Mouse (Mus musculus) embryo, embryonic 10.5 days (tissue): ENCODE measurements around the gene Arid3a.

Experiments used
- DNase-seq: peaks from one replicate; pipeline ENCODE4 v3.0.0-alpha.2; 2015; ENCODE audit warnings: low spot score

The Arid3a gene

DNA sequence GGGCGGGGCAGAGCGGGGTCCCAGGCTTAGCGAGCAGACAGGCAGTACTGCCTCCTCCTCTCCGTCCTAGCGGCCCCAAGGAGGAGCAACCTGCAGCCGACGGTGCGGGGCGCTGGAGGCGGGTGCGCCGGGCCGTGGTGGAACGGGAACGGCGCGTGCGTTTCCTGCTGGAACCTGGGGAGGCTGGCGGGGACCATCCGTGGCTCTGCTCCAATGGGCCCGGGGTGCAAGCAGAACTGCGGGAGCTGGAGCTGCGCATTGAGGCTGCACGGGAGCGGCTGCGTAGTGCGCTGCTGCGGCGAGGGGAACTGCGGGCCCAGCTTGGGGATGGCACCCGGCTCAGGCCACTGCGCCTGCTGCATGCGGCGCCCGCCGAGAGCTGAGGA lies 49.9 kb downstream of the Arid3a start:
- no peak for DNase-seq

DNA sequence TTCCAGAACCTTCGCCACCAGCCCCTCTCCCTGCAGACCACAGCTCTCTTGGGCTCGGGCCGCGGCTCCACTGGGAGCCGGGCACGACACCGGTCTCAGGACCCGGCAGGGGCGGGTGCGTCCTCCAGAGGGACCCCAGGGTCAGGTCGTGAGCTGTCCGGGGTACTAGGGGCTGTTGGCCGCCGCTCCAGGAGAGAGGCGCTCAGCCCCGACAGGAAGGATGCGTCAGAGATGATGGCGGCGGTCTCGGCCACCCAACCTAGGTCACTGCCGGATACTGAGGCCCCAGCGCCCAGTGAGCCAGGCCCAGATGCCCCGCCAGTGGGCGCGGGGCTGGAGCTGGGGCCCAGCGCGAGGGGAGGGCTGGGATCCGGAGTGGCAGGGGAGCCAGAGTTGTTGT lies 50.5 kb downstream of the Arid3a start:
- no peak for DNase-seq

DNA sequence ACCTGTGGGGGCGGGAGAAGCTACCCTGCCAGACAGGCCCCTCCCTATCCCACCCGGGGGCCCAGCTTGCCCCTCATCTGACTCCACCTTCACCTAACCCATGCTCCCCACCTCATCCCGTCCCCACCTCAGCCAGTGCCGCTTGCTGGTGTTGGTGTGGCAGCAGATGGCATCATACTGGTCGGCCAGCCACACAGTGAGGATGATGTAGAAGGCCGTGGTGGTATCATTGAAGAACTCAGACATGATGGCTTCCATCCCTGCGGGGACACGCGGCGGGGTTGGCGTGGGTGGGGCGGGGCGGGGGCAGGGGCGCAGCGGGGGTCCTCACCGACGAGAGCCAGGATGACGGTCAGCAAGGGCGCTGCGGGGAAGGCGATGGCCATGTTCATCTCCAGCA lies 51.2 kb downstream of the Arid3a start:
- DNase-seq = no peak

DNA sequence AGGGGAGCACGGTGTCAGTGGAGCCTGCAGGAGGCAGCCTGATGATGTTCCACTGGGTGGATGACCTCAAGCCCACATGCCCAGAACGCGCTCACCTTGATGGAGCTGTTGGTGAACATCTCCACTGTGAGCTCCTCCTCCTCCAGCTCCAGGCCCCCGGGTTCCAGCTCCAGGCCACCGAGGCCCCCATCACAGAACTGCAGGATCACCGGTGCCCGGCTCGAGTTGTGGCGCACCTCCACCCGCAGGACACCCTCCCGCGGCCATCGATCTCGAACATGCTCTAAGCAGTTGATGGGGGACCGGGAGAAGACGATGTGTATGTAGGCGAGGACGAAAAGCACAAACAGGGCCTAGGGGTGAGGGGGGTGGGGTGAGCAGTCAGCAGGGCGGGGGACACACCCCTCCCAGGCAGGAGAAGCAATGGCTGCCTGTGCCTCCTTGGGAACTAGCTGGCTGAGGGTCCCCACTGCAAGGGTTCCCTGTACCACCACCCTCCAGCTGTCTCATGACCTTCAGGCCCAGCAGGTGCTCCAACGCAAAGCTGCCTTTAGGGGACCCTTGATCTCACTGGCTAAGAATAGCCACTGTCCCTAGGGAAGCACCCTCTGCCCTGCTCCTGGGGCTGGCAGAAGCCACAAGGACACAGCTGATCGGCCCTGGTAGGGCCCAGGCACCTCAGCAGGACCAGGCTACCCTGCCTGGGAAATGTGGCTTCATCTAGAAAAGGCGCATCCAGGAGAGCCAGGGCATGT lies 52.7 kb downstream of the Arid3a start:
- DNase-seq = no peak

- DNase-seq = no peak
These were observed 56.4 kb downstream of the Arid3a start for GRCm38 (mm10) chr10:79983205-79983604.

DNA sequence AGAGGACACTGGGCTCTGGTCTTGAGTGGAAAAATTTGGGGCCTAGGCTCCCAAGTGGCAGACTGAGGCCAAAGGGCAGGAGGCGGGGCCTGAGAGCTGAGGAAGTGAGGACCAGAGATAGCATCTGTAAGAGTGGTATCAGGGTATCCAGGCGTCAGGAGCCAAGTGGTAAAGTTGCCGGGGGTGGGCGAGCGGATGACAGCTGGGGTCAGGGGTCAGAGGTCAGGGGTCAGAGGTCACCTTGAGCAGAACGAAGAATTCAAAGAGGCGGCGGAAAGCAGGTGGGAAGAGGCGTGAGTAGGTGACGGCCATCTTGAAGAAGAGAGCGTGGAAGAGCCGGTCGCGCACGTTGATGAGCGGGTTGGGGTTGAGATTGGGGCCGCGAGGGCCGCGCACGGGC lies 56.8 kb downstream of the Arid3a start:
- DNase-seq = peak; percentile 72

DNA sequence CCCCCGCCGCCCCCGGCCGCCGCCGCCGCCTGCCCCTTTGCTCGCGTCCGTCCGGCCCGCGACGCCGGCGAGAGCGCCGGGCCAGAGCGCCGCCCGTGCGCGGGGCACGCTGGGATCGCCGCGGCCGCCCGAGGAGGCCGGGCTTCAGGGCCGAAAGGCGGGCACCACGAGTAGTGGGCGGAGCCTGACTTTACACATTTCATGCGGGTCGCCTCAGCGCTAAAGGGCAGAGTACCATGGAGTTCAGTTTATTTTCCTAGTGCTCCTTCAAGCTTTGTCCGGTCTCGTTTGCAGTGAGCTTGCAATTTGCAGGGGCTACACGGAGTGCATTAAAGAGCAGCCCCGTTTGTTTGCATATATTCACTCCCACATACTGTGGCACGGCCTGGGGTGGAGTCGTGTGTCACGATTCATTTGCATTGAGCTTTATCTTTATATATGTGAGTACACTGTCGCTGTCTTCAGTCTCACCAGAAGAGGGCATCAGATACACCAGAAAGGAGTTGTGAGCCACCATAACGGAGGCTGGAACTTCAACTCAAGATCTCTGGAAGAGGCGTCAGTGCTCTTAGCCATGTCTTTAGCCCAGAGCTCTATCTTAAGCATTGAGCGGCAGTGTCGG lies 57.5 kb downstream of the Arid3a start, which contains the start of gene Tmem259:
Tmem259 (minus strand) TSS at position 136 of the 622 bp plus-strand sequence.
- DNase-seq = peak; percentile 95

- DNase-seq = peak; percentile 99
These were observed 58.0 kb downstream of the Arid3a start for GRCm38 (mm10) chr10:79984871-79985270.

DNA sequence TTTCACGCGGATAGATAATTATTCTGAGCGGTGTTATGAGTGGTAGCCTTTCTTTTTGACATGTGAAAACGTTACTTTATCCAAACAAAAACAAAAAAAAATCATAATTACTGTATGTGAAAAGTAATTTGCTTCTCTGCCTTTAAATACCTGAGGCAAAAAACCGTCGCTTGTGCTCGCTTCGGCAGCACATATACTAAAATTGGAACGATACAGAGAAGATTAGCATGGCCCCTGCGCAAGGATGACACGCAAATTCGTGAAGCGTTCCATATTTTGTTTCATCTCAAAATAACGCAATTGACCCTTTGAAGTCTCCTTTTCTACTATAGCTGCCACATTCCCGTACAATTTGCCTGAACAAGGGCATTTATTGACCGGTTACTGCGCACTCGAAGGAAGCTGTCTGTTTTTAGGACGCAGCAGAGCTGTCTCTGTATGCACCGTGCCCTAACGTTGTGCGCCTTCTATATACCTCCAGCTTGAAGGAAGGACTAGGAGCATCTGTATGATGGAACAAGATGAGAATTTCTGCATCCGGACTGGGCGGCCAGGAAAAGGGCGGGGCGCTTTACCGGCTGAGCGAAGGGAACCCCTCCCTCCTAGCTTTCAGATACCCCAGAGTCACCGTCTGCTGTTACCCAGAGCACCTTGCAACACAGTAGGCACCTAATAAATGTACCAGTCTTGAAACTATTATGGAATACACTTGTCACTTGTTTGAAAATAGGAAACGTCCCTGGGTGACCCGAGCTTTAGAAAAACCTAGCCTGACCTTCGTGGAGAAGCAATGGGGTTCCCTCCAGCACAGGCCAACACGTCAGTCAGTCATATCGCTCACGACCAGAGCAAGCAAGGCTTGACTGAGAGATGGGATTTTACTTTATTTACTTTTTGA lies 58.7 kb downstream of the Arid3a start:
- DNase-seq = peak; percentile 68

- DNase-seq = no peak
These were observed 59.5 kb downstream of the Arid3a start for GRCm38 (mm10) chr10:79986232-79986878.

- peak; percentile 88 for DNase-seq
These were observed 60.1 kb downstream of the Arid3a start for GRCm38 (mm10) chr10:79986963-79987362.

- no peak for DNase-seq
These were observed 61.1 kb downstream of the Arid3a start for GRCm38 (mm10) chr10:79987771-79988505.

GRCm38 (mm10) chr10:79988506-79989271 lies 61.8 kb downstream of the Arid3a start, which contains the start of gene Cnn2:
Gene Cnn2, plus strand, starts transcription at chr10:79988584.
- peak; percentile 77 for DNase-seq

GRCm38 (mm10) chr10:79989272-79989786 lies 62.5 kb downstream of the Arid3a start:
- DNase-seq = no peak

DNA sequence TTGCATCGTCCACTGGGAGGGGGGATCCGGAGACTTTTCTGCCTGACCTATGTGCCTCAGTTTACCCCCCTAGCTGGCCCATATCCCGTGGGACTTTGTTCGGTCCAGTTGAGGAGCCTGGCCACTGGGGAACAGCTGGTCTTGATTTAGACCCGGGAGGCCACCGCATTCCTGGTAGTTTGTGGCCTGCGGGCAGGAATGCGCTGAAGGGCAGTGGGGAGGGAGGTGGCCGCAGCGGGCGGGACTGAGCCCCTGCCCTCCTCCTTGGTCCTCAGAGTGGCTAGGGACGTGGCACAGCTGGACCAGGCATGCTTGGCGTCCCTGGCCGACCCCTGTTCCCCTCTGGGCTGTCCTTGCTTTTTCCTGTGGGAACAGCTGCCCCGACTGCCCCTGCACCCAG lies 63.0 kb downstream of the Arid3a start:
- DNase-seq = peak; percentile 67

DNA sequence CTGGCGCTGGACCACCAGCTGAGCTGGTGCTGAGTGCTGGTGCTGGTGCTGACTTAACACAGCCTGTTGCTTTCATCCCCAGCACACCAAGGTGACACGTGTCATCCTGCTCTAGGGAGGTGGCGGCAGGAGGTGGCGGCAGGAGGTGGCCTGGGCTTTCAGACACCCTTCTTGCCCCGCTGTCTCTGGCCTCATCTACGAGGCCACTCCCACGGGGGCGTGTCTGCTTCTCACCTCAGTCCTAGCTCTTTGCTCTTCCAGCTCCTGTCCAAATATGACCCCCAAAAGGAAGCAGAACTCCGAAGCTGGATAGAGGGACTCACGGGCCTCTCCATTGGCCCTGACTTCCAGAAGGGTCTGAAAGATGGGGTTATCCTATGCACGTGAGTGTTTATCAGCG lies 64.3 kb downstream of the Arid3a start:
- DNase-seq = no peak

GRCm38 (mm10) chr10:79991548-79991947 lies 64.7 kb downstream of the Arid3a start:
- DNase-seq = no peak

DNA sequence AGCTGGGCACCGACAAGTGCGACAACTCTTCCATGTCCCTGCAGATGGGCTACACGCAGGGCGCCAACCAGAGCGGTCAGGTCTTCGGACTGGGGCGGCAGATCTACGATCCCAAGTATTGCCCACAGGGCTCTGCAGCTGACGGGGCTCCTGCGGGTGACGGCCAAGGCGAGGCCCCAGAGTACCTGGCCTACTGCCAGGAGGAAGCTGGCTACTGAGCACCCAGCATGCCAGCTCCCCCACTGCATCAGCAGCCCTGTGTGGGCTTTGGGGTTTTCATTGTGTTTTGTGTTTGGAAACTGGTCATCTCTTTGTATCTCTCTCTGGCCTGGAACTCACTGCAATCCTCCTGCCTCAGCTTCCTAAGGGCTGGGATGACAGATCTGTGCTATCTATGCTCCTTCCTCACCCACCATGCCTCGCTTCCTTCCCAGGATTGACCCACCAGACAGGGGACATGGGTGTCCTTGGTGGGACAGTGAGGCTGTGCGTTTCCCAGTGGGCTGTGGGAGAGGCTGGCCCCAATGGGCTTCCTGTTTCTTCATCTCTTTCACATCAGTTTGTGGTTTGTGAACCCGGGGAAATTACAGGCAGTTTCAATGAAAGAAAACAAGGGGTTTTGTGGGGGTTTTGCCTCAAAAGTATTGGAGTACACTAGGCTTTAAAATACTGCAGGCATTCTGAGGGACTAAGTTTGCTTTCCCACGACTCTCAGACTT lies 67.7 kb downstream of the Arid3a start:
- DNase-seq = no peak

DNA sequence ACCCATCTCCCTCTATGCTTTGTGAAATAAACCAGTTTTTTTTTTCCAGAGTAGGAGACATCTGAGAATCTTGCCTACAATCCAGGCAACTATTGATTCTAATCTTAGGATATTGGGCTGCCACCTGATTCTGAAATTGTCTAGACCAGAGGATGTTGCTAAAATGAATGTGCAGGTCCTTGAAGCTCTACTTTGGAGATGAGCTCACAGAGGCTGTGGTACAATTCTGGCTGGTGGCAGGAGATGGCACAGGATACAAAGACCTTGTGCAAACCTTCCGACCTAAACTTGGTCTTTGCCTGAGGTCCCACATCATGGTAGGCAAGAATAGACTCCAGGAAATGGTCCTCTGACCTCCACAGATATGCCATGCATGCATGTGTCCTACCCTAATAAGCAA lies 68.8 kb downstream of the Arid3a start:
- DNase-seq = no peak
